Comparison of ENCODE assay signal across 15 mouse cellular contexts in genomic region chr16:32396541-32396835, GRCm38 (mm10). TPM values are rescaled to one million over a fixed set of nuclear protein-coding genes. Genes with fewer than 3 reads are reported as not detected.
A peak's percentile ranks its signal among the peaks of the same experiment; 100 is the strongest.
DNase-seq lines count a peak whose midpoint lies in the region; ATAC-seq and TF ChIP-seq lines count a peak whose summit lies in the region.
"Had no signal": no experiment of that assay in that cellular context is flagged by ENCODE, and none has a peak within 500 bp of the region (broad histone marks: within the 10 kb centered on the region; RNA-seq: fewer than 3 reads in every experiment).

No protein-coding gene starts in this region.

- no peak for TF ChIP-seq CTCF in intestine, postnatal 0 days (IDR thresholded peaks at IDR 0.05; ENCODE audit: low read depth)
- TF ChIP-seq CTCF in stomach, postnatal 0 days (IDR thresholded peaks at IDR 0.05; ENCODE audit: low read depth): no peak
- no peak for TF ChIP-seq CTCF in thymus, adult 2 months (IDR thresholded peaks at IDR 0.05; ENCODE audit: borderline replicate concordance, control insufficient read depth, extremely low read depth, insufficient read depth, low read length, poor library complexity)

- intact Hi-C loops in left cerebral cortex, postnatal 36 days (cut with DNase I): no loop called here

- H3K9ac ChIP-seq in intestine, embryonic 14.5 days (ENCODE audit: low read length): no peak overlapping the region
- H3K9ac ChIP-seq in intestine, postnatal 0 days (ENCODE audit: low read depth, low read length): no peak overlapping the region
- no peak overlapping the region for H3K9ac ChIP-seq in stomach, embryonic 14.5 days (replicated peaks; ENCODE audit: low read depth, low read length)
- no peak overlapping the region for H3K9ac ChIP-seq in stomach, postnatal 0 days (ENCODE audit: low read length)
- H3K9ac ChIP-seq in heart, embryonic 13.5 days: no peak overlapping the region
- H3K9ac ChIP-seq: liver, postnatal 0 days had no signal

- H3K27me3 ChIP-seq in intestine, embryonic 14.5 days (replicated peaks; ENCODE audit: control insufficient read depth, insufficient read depth, low read length): no peaks in the 10 kb centered on the region
- no peaks in the 10 kb centered on the region for H3K27me3 ChIP-seq in intestine, postnatal 0 days (replicated peaks; ENCODE audit: control insufficient read depth, insufficient read depth, low read length)
- H3K27me3 ChIP-seq in stomach, embryonic 14.5 days (ENCODE audit: control insufficient read depth, insufficient read depth, low read length): no peaks in the 10 kb centered on the region
- no peaks in the 10 kb centered on the region for H3K27me3 ChIP-seq in stomach, postnatal 0 days (ENCODE audit: control insufficient read depth, insufficient read depth, low read length)
- H3K27me3 ChIP-seq in heart, embryonic 13.5 days (replicated peaks): no peaks in the 10 kb centered on the region
- no peaks in the 10 kb centered on the region for H3K27me3 ChIP-seq in thymus, adult 2 months (ENCODE audit: control insufficient read depth, insufficient read depth, low read length)
- H3K27me3 ChIP-seq: CH12.LX, Patski had no signal

- no peaks in the 10 kb centered on the region for H3K4me1 ChIP-seq in intestine, embryonic 14.5 days (replicated peaks; ENCODE audit: control insufficient read depth, insufficient read depth, low read length)
- H3K4me1 ChIP-seq in intestine, postnatal 0 days (replicated peaks; ENCODE audit: control insufficient read depth, insufficient read depth, low read length): no peaks in the 10 kb centered on the region
- peaks cover 3% of the 10 kb centered on the region; the same call in 1 of the 2 replicates for H3K4me1 ChIP-seq in stomach, embryonic 14.5 days (ENCODE audit: control insufficient read depth, insufficient read depth, low read length)
- H3K4me1 ChIP-seq in stomach, postnatal 0 days (replicated peaks; ENCODE audit: control insufficient read depth, insufficient read depth): no peaks in the 10 kb centered on the region
- peaks cover 13% of the 10 kb centered on the region for H3K4me1 ChIP-seq in heart, embryonic 13.5 days
- H3K4me1 ChIP-seq in thymus, adult 2 months (replicated peaks; ENCODE audit: control insufficient read depth, insufficient read depth, low read length): peaks cover 4% of the 10 kb centered on the region

- peaks cover 17% of the 10 kb centered on the region for H3K36me3 ChIP-seq in intestine, embryonic 14.5 days (ENCODE audit: control insufficient read depth, insufficient read depth, low read length)
- peaks cover 2% of the 10 kb centered on the region; the same call in 1 of the 2 replicates for H3K36me3 ChIP-seq in intestine, postnatal 0 days (ENCODE audit: control insufficient read depth, insufficient read depth)
- peaks cover 7% of the 10 kb centered on the region for H3K36me3 ChIP-seq in stomach, embryonic 14.5 days (ENCODE audit: control insufficient read depth, insufficient read depth, low read length)
- H3K36me3 ChIP-seq in stomach, postnatal 0 days (ENCODE audit: control insufficient read depth, insufficient read depth, low read length): peaks cover 4% of the 10 kb centered on the region; the same call in 1 of the 2 replicates
- peaks cover 21% of the 10 kb centered on the region for H3K36me3 ChIP-seq in heart, embryonic 13.5 days
- no peaks in the 10 kb centered on the region for H3K36me3 ChIP-seq in thymus, adult 2 months (ENCODE audit: control insufficient read depth, insufficient read depth, low read length)

- no peak for TF ChIP-seq EP300 in stomach, postnatal 0 days (optimal IDR thresholded peaks at IDR 0.05)

- H3K4me3 ChIP-seq in intestine, embryonic 14.5 days (ENCODE audit: low read depth, low read length): no peak overlapping the region
- no peak overlapping the region for H3K4me3 ChIP-seq in intestine, postnatal 0 days (ENCODE audit: low read depth, low read length)
- H3K4me3 ChIP-seq in stomach, embryonic 14.5 days (ENCODE audit: low read depth, low read length): no peak overlapping the region
- no peak overlapping the region for H3K4me3 ChIP-seq in stomach, postnatal 0 days (ENCODE audit: low read depth, low read length)
- no peak overlapping the region for H3K4me3 ChIP-seq in heart, embryonic 13.5 days
- no peak overlapping the region for H3K4me3 ChIP-seq in thymus, adult 2 months (ENCODE audit: control insufficient read depth, insufficient read depth, low read length)

- H3K4me2 ChIP-seq in intestine, embryonic 14.5 days (ENCODE audit: low read length): no peak overlapping the region
- H3K4me2 ChIP-seq in intestine, postnatal 0 days (replicated peaks; ENCODE audit: low read depth): no peak overlapping the region
- H3K4me2 ChIP-seq in stomach, embryonic 14.5 days (replicated peaks; ENCODE audit: low read depth, low read length): no peak overlapping the region
- no peak overlapping the region for H3K4me2 ChIP-seq in stomach, postnatal 0 days (replicated peaks; ENCODE audit: low read depth)
- H3K4me2 ChIP-seq in heart, embryonic 13.5 days: no peak overlapping the region

- peak overlapping the region; percentile 51; the same call in 1 of the 2 replicates for H3K27ac ChIP-seq in intestine, embryonic 14.5 days (ENCODE audit: low read depth)
- H3K27ac ChIP-seq in intestine, postnatal 0 days (ENCODE audit: low read depth, low read length): no peak overlapping the region
- H3K27ac ChIP-seq in stomach, embryonic 14.5 days (ENCODE audit: low read length): 0 out of 2 replicates have a peak overlapping the region, but pooled peaks have one; percentile 27
- H3K27ac ChIP-seq in stomach, postnatal 0 days (replicated peaks): no peak overlapping the region
- H3K27ac ChIP-seq in heart, embryonic 13.5 days (replicated peaks): peak overlapping the region; percentile 63
- H3K27ac ChIP-seq in thymus, adult 2 months (ENCODE audit: control insufficient read depth, insufficient read depth, low read length): no peak overlapping the region

- no peak for ATAC-seq in intestine, embryonic 14.5 days (replicated peaks; ENCODE audit: low FRiP score, low TSS enrichment, low read depth)
- no peak for ATAC-seq in intestine, postnatal 0 days
- ATAC-seq in stomach, embryonic 14.5 days (ENCODE audit: insufficient number of reproducible peaks, insufficient read depth, low FRiP score, low read depth): no peak
- no peak for ATAC-seq in stomach, postnatal 0 days (ENCODE audit: low FRiP score, low TSS enrichment)
- no peak for ATAC-seq in heart, embryonic 13.5 days (ENCODE audit: extremely low read depth, insufficient number of reproducible peaks, low FRiP score, low TSS enrichment)
- ATAC-seq: liver, postnatal 0 days had no signal

- no peak for TF ChIP-seq POLR2A in thymus, adult 2 months (IDR thresholded peaks at IDR 0.05; ENCODE audit: control insufficient read depth, extremely low read depth, insufficient read depth, low read length, poor library complexity)

- DNase-seq in intestine, embryonic 14.5 days (ENCODE audit: low spot score): no peak
- no peak for DNase-seq in stomach, postnatal 0 days (ENCODE audit: low spot score)
- DNase-seq in thymus, adult 2 months: no peak
- no peak for DNase-seq in left cerebral cortex, postnatal 36 days (ENCODE audit: low spot score in 2 of 2)
- DNase-seq: liver, postnatal 0 days; right cerebral cortex, postnatal 4 days had no signal

- no peaks in the 10 kb centered on the region for H3K9me3 ChIP-seq in intestine, embryonic 14.5 days (ENCODE audit: control insufficient read depth, low read length)
- no peaks in the 10 kb centered on the region for H3K9me3 ChIP-seq in intestine, postnatal 0 days (ENCODE audit: control insufficient read depth)
- H3K9me3 ChIP-seq in stomach, embryonic 14.5 days (ENCODE audit: control insufficient read depth, low read depth, low read length): no peaks in the 10 kb centered on the region
- H3K9me3 ChIP-seq in stomach, postnatal 0 days (ENCODE audit: control insufficient read depth, low read length): no peaks in the 10 kb centered on the region
- no peaks in the 10 kb centered on the region for H3K9me3 ChIP-seq in heart, embryonic 13.5 days

- WGBS in intestine, embryonic 14.5 days: 51% methylated on average over 3 of the region's 3 CpGs
- WGBS in intestine, postnatal 0 days: 64% methylated on average over 3 of the region's 3 CpGs
- WGBS in stomach, embryonic 14.5 days: 46% methylated on average over 3 of the region's 3 CpGs
- WGBS in stomach, postnatal 0 days: 46% methylated on average over 3 of the region's 3 CpGs
- 51% methylated on average over 3 of the region's 3 CpGs for WGBS in heart, embryonic 13.5 days
- 91% methylated on average over 3 of the region's 3 CpGs for WGBS in thymus, adult 2 months

RNA-seq across cellular contexts. Expression of gene Tm4sf19, which starts 3.8 kb away (rescaled TPM):
- not detected in 2 replicates for polyA plus RNA-seq in intestine, embryonic 14.5 days (2014; fragmentation: Nextera tagmentation; extraction: Ambion mirVana)
- not detected in 2 replicates for polyA plus RNA-seq in intestine, postnatal 0 days (2015; fragmentation: Nextera tagmentation; extraction: Ambion mirVana)
- polyA plus RNA-seq in stomach, embryonic 14.5 days (2014; fragmentation: Nextera tagmentation; extraction: Ambion mirVana): not detected in 2 replicates
- polyA plus RNA-seq in stomach, postnatal 0 days (2015; fragmentation: Nextera tagmentation; extraction: Ambion mirVana): not detected in 2 replicates
- polyA plus RNA-seq in heart, embryonic 13.5 days (2015; fragmentation: Nextera tagmentation; extraction: Ambion mirVana): 0.12 TPM in 1 of 2 replicates, not detected in the other
- polyA plus RNA-seq in thymus, adult 2 months (2012; rRNA removed): 0.23 TPM in 2 replicates
- total RNA-seq in left cerebral cortex, postnatal 36 days (2021): not detected
- total RNA-seq: hematopoietic stem cell, adult 5-6 weeks; layer of hippocampus, adult 18-20 months; left cerebral cortex, postnatal 14 days; megakaryocyte progenitor cell, adult 5-6 weeks had no signal
- polyA plus RNA-seq: liver, postnatal 0 days; Patski had no signal

RNA-seq across cellular contexts. Expression of gene Tctex1d2, which starts 23.0 kb away (rescaled TPM):
- 43.0 and 43.9 TPM in 2 replicates for polyA plus RNA-seq in intestine, embryonic 14.5 days (2014; fragmentation: Nextera tagmentation; extraction: Ambion mirVana)
- polyA plus RNA-seq in intestine, postnatal 0 days (2015; fragmentation: Nextera tagmentation; extraction: Ambion mirVana): 29.4 and 30.2 TPM in 2 replicates
- polyA plus RNA-seq in stomach, embryonic 14.5 days (2014; fragmentation: Nextera tagmentation; extraction: Ambion mirVana): 28.4 and 31.6 TPM in 2 replicates
- 24.3 and 26.3 TPM in 2 replicates for polyA plus RNA-seq in stomach, postnatal 0 days (2015; fragmentation: Nextera tagmentation; extraction: Ambion mirVana)
- 23.1 and 26.9 TPM in 2 replicates for polyA plus RNA-seq in heart, embryonic 13.5 days (2015; fragmentation: Nextera tagmentation; extraction: Ambion mirVana)
- polyA plus RNA-seq in thymus, adult 2 months (2012; rRNA removed): 2.5 and 3.8 TPM in 2 replicates
- total RNA-seq in left cerebral cortex, postnatal 36 days (2021): 10 to 100 TPM; 14.6 TPM
- total RNA-seq: CH12.LX had no signal

RNA-seq across cellular contexts. Expression of gene Pcyt1a, which starts 34.2 kb away (rescaled TPM):
- 45.0 and 51.1 TPM in 2 replicates for polyA plus RNA-seq in intestine, embryonic 14.5 days (2014; fragmentation: Nextera tagmentation; extraction: Ambion mirVana)
- polyA plus RNA-seq in intestine, postnatal 0 days (2015; fragmentation: Nextera tagmentation; extraction: Ambion mirVana): 114 and 120 TPM in 2 replicates
- polyA plus RNA-seq in stomach, embryonic 14.5 days (2014; fragmentation: Nextera tagmentation; extraction: Ambion mirVana): 40.3 and 44.3 TPM in 2 replicates
- 30.8 and 38.6 TPM in 2 replicates for polyA plus RNA-seq in stomach, postnatal 0 days (2015; fragmentation: Nextera tagmentation; extraction: Ambion mirVana)
- 35.4 and 41.5 TPM in 2 replicates for polyA plus RNA-seq in heart, embryonic 13.5 days (2015; fragmentation: Nextera tagmentation; extraction: Ambion mirVana)
- polyA plus RNA-seq in thymus, adult 2 months (2012; rRNA removed): 19.7 and 21.2 TPM in 2 replicates
- 10 to 100 TPM; 44.1 to 44.6 TPM for total RNA-seq in left cerebral cortex, postnatal 36 days (2021)

Comparison
In these comparisons a context has a peak if more than half of its experiments do, and no peak if none do; other contexts are left out.
1. H3K27ac ChIP-seq: peak in intestine, embryonic 14.5 days (single experiment), stomach, embryonic 14.5 days (single experiment) and heart, embryonic 13.5 days (single experiment); none in intestine, postnatal 0 days (single experiment), stomach, postnatal 0 days (single experiment) and thymus, adult 2 months (single experiment).